Mouse (Mus musculus): ENCODE measurements around the gene Slc22a14. TPM values are rescaled to one million over a fixed set of nuclear protein-coding genes. Genes with fewer than 3 reads are reported as not detected.

Slc22a14 gene
- polyA plus RNA-seq, 1 experiment = 0.29 TPM

DNA sequence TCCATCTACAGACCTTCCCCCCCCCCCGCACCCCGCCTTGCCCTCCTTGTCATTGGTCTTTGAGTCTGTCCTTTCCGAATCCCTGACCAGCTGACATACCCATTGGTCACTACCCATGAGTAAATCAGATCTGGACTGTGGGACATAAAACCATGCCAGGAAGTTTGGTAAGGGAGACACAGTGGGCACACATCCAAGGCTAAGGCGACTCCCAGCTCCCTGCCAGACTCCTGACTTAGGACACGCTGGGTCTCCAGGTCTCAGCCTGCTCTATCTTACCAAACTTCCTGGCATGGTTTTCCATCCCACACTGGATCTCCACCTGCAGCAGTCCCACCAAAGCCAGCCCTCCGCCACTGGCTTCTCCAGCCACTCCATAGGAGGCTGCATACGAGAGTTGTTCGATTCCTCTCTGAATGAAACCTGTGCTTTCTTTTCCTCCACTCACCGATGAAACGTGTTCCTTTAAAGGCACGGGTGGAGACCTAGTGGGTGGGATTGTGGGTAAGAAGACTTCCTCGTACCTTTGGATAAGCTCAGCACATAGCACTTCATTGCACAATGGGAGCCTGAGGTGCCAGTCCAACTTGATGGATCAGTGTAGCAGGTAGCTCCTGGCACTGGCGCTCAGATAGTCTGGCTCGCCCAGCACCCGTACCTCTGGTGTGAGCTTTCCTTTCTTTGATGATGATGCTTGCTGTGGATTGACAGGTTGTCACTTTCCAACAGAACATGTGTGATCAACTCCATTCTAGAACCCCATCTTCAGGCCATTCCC, 35.0 kb downstream of the Slc22a14 start:
- Histone ChIP-seq H3K27ac (ENCODE audit: insufficient read depth, low read length) (no peak overlapping the region), H3K4me3 (ENCODE audit: insufficient read depth, low read length) (no peak overlapping the region), H3K4me1 (ENCODE audit: control insufficient read depth, insufficient read depth, low read length) (no peaks in the 10 kb centered on the region)
- TF ChIP-seq POLR2A (IDR thresholded peaks at IDR 0.05; ENCODE audit: extremely low read depth, insufficient read depth, low read length) (no peak), CTCF (IDR thresholded peaks at IDR 0.05; ENCODE audit: extremely low read depth, insufficient read depth, low read length) (no peak)

DNA sequence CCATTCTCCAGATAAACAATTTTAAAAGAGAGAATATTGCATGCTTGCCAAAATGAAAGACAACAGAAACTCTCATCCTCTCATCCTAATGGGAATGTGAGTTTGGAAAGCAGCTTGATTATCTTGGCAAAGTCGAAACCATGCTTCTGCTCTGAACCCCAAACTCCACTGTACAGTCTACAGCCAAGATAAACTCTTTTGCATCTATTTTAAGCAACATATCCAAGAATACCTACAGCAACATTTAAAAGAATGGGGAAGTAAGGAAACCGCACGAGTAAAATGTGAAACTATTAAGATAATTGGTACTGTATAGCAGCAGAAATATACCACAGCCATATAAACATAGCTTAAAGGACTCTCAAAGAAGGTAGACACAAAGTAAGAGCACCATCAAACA, 36.9 kb downstream of the Slc22a14 start:
- Histone ChIP-seq H3K27ac (ENCODE audit: insufficient read depth, low read length) (no peak overlapping the region), H3K4me1 (ENCODE audit: control insufficient read depth, insufficient read depth, low read length) (no peaks in the 10 kb centered on the region), H3K4me3 (ENCODE audit: insufficient read depth, low read length) (no peak overlapping the region)
- TF ChIP-seq POLR2A (IDR thresholded peaks at IDR 0.05; ENCODE audit: extremely low read depth, insufficient read depth, low read length) (no peak), CTCF (IDR thresholded peaks at IDR 0.05; ENCODE audit: extremely low read depth, insufficient read depth, low read length) (no peak)

- TF ChIP-seq CTCF (IDR thresholded peaks at IDR 0.05; ENCODE audit: extremely low read depth, insufficient read depth, low read length) (no peak), POLR2A (IDR thresholded peaks at IDR 0.05; ENCODE audit: extremely low read depth, insufficient read depth, low read length) (no peak)
These were observed 41.2 kb downstream of the Slc22a14 start for GRCm38 (mm10) chr9:119324130-119324529.

DNA sequence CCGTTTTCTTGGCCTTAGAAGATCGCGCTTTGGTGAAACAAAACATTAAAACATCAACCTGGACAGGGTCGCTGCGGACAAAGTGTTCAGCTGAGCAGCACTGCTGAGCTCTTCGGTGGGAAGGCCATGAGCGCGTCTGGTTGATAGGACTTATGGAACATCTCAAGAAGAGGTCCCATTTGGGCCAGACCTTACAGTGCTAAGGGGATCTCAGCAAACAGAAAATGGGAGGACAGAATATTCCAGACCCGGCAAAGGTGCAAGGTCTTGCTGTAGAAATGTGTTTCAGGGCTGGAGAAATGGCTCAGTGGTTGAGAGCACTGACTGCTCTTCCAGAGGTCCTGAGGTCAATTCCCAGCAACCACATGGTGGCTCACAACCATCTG, 42.1 kb downstream of the Slc22a14 start:
- TF ChIP-seq POLR2A (IDR thresholded peaks at IDR 0.05; ENCODE audit: extremely low read depth, insufficient read depth, low read length) (no peak), CTCF (IDR thresholded peaks at IDR 0.05; ENCODE audit: extremely low read depth, insufficient read depth, low read length) (no peak)
- Histone ChIP-seq H3K4me1 (ENCODE audit: control insufficient read depth, insufficient read depth, low read length) (peaks cover 2% of the 10 kb centered on the region; the same call in 1 of the 2 replicates), H3K27ac (ENCODE audit: insufficient read depth, low read length) (peak overlapping the region; percentile 75), H3K4me3 (ENCODE audit: insufficient read depth, low read length) (peak overlapping the region; percentile 99)

More at GRCm38 (mm10) chr9:119324130-119324529, 41.2 kb downstream of the Slc22a14 start:
- no peak overlapping the region for H3K4me3 ChIP-seq (ENCODE audit: insufficient read depth, low read length)
- H3K4me1 ChIP-seq (ENCODE audit: control insufficient read depth, insufficient read depth, low read length) = peaks cover 2% of the 10 kb centered on the region; the same call in 1 of the 2 replicates
- no peak overlapping the region for H3K27ac ChIP-seq (ENCODE audit: insufficient read depth, low read length)

GRCm38 (mm10) chr9:119322289-119323259, 42.8 kb downstream of the Slc22a14 start, which contains the start of gene Oxsr1:
TSS of gene Oxsr1 (minus strand) at chr9:119322427.
- TF ChIP-seq CTCF (IDR thresholded peaks at IDR 0.05; ENCODE audit: extremely low read depth, insufficient read depth, low read length) = 0 out of 2 replicates have a peak, but pooled peaks have one; percentile 12
- TF ChIP-seq POLR2A (IDR thresholded peaks at IDR 0.05; ENCODE audit: extremely low read depth, insufficient read depth, low read length) = peak; percentile 44
- Histone ChIP-seq H3K4me3 (ENCODE audit: insufficient read depth, low read length) (peak within 1 kb of the TSS; percentile 99), H3K27ac (ENCODE audit: insufficient read depth, low read length) (peak within 1 kb of the TSS; percentile 99), H3K4me1 (ENCODE audit: control insufficient read depth, insufficient read depth, low read length) (peaks cover 2% of the 10 kb centered on the region; the same call in 1 of the 2 replicates)

- Histone ChIP-seq H3K4me3 (ENCODE audit: insufficient read depth, low read length) (peak overlapping the region; percentile 99), H3K4me1 (ENCODE audit: control insufficient read depth, insufficient read depth, low read length) (peaks cover 2% of the 10 kb centered on the region; the same call in 1 of the 2 replicates), H3K27ac (ENCODE audit: insufficient read depth, low read length) (peak overlapping the region; percentile 99; the same call in 1 of the 2 replicates)
- no peak for TF ChIP-seq POLR2A (IDR thresholded peaks at IDR 0.05; ENCODE audit: extremely low read depth, insufficient read depth, low read length)
- TF ChIP-seq CTCF (IDR thresholded peaks at IDR 0.05; ENCODE audit: extremely low read depth, insufficient read depth, low read length) = no peak
These were observed 43.7 kb downstream of the Slc22a14 start for GRCm38 (mm10) chr9:119321392-119322229.

DNA sequence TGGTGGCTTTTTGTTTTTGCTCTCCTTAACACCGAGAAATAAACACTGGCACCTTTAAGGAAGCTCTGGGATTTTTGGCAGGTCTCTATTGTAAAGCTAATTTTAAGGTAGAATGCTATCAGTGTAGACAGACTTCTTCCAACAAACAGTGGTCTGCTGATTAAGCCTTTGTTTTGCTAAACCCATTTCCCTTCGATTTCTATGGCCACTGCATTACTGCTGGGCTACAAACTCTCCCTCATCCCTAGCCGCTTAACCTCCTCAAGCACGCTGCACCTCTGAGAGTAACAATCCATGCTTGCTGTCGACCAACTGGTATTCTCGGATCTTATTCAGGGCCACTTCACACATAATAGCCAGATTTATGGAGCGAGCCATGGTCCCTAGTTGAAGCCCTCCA, 44.4 kb downstream of the Slc22a14 start:
- peaks cover 2% of the 10 kb centered on the region; the same call in 1 of the 2 replicates for H3K4me1 ChIP-seq (ENCODE audit: control insufficient read depth, insufficient read depth, low read length)
- TF ChIP-seq POLR2A (IDR thresholded peaks at IDR 0.05; ENCODE audit: extremely low read depth, insufficient read depth, low read length) (no peak), CTCF (IDR thresholded peaks at IDR 0.05; ENCODE audit: extremely low read depth, insufficient read depth, low read length) (no peak)
- H3K4me3 ChIP-seq (ENCODE audit: insufficient read depth, low read length) = peak overlapping the region; percentile 99
- H3K27ac ChIP-seq (ENCODE audit: insufficient read depth, low read length) = no peak overlapping the region

GRCm38 (mm10) chr9:119320446-119320845, 44.9 kb downstream of the Slc22a14 start:
- no peak overlapping the region for H3K27ac ChIP-seq (ENCODE audit: insufficient read depth, low read length)
- H3K4me3 ChIP-seq (ENCODE audit: insufficient read depth, low read length) = no peak overlapping the region; the same call in 1 of the 2 replicates
- H3K4me1 ChIP-seq (ENCODE audit: control insufficient read depth, insufficient read depth, low read length) = peaks cover 2% of the 10 kb centered on the region; the same call in 1 of the 2 replicates
- TF ChIP-seq CTCF (IDR thresholded peaks at IDR 0.05; ENCODE audit: extremely low read depth, insufficient read depth, low read length) (no peak), POLR2A (IDR thresholded peaks at IDR 0.05; ENCODE audit: extremely low read depth, insufficient read depth, low read length) (no peak)
